Mouse (Mus musculus) MEL (cell line): ENCODE measurements at regions not wholly inside any gene's neighbourhood (a gene's known extent, or its start where the extent isn't known, plus 50 kb on each side); places are given as distances from the start of the nearest gene placed in this dataset.

Source experiments
- CTCF ChIP-seq, 3 experiments: IDR thresholded peaks in 2 of 3; conservative IDR thresholded peaks in 1 of 3; 2 replicates each; pipeline ENCODE4 v1.5.1; 2011 to 2012; ENCODE audit warnings: low read length in 3 of 3, low read depth in 2 of 3, mild to moderate bottlenecking in 2 of 3, improper control_type of control experiment in 1 of 3, inconsistent platforms in 1 of 3, mixed read lengths in 1 of 3, moderate library complexity in 1 of 3; ENCODE audit not compliant: control insufficient read depth in 1 of 3, insufficient read depth in 1 of 3, poor library complexity in 1 of 3, severe bottlenecking in 1 of 3
- E2F4 ChIP-seq: IDR thresholded peaks from 2 replicates; pipeline ENCODE4 v1.6.1; 2011; ENCODE audit warnings: low read depth, low read length, improper control_type of control experiment, borderline replicate concordance
- MAX ChIP-seq: IDR thresholded peaks from 2 replicates; pipeline ENCODE4 v1.6.1; 2011; ENCODE audit warnings: low read length, improper control_type of control experiment
- MEF2A ChIP-seq: IDR thresholded peaks from 2 replicates; pipeline ENCODE4 v1.6.1; 2014; ENCODE audit warnings: low read depth, mild to moderate bottlenecking, inconsistent platforms, low read length, improper control_type of control experiment; ENCODE audit not compliant: poor library complexity, insufficient replicate concordance, severe bottlenecking; ENCODE audit errors: extremely low read depth
- MYC ChIP-seq: IDR thresholded peaks from 2 replicates; pipeline ENCODE4 v1.6.1; 2011; ENCODE audit warnings: low read depth, mild to moderate bottlenecking, low read length, improper control_type of control experiment, moderate library complexity
- POLR2A ChIP-seq, 2 experiments: IDR thresholded peaks; 2 replicates each; pipeline ENCODE4 v1.6.1; 2011 to 2012; ENCODE audit warnings: low read length in 2 of 2, mild to moderate bottlenecking in 2 of 2, control low read depth in 1 of 2, improper control_type of control experiment in 1 of 2, low read depth in 1 of 2, moderate library complexity in 1 of 2; ENCODE audit not compliant: control insufficient read depth in 1 of 2, insufficient read depth in 1 of 2, poor library complexity in 1 of 2

GRCm38 (mm10) chr13:99124894-99125570, 59.6 kb upstream of the Zfp366 start:
- TF ChIP-seq MEF2A (no peak), CTCF (IDR thresholded peaks at IDR 0.05 in 2 of 3, conservative IDR thresholded peaks at IDR 0.05 in 1 of 3; ENCODE audit: control insufficient read depth in 1 of 3, insufficient read depth in 1 of 3, low read depth in 2 of 3, low read length in 3 of 3, poor library complexity in 1 of 3, severe bottlenecking in 1 of 3) (no peak), E2F4 (no peak), MAX (no peak), POLR2A (IDR thresholded peaks at IDR 0.05; ENCODE audit: control insufficient read depth in 1 of 2, insufficient read depth in 1 of 2, low read depth in 1 of 2, low read length in 2 of 2, poor library complexity in 1 of 2) (no peak), MYC (no peak)
